Mouse (Mus musculus): ENCODE data around the gene Dclre1b.

DNA sequence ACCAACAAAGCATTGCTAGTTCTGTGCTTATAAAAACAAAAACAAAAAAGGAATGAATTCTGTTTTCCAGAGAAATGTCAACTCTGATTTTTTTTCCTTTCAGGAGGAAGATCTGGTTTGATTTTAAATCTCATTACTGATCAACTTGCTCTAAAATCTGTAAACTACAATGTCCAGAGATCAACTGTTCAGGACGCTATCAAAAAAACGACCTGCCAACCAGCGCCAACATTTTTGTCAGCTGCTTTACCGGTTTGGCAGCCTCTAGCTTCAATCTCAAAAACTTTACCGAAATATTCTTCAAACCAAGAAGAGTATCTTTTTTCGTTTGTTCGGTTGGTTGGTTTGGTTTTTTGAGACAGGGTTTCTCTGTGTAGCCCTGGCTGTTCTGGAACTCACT is 20.1 kb downstream of the Dclre1b start:
- TF ChIP-seq E2F4 (IDR thresholded peaks at IDR 0.05; ENCODE audit: insufficient read depth): no peak
- TF ChIP-seq POLR2A (IDR thresholded peaks at IDR 0.05; ENCODE audit: insufficient read length, low read depth): no peak
- no peak for TF ChIP-seq POLR2AphosphoS2 (IDR thresholded peaks at IDR 0.05; ENCODE audit: insufficient read length, low read depth)
- no peak for TF ChIP-seq USF1 (IDR thresholded peaks at IDR 0.05; ENCODE audit: low read depth)
- no peak for TF ChIP-seq TCF3 (IDR thresholded peaks at IDR 0.05; ENCODE audit: insufficient read length, low read depth)

Data from myocyte (in vitro differentiated cells).